Mouse (Mus musculus): ENCODE data around the gene Commd1. TPM values are rescaled to one million over a fixed set of nuclear protein-coding genes. Genes with fewer than 3 reads are reported as not detected.

Commd1 gene
- polyA plus RNA-seq, 1 experiment from 2014 or later, result 385 TPM

DNA sequence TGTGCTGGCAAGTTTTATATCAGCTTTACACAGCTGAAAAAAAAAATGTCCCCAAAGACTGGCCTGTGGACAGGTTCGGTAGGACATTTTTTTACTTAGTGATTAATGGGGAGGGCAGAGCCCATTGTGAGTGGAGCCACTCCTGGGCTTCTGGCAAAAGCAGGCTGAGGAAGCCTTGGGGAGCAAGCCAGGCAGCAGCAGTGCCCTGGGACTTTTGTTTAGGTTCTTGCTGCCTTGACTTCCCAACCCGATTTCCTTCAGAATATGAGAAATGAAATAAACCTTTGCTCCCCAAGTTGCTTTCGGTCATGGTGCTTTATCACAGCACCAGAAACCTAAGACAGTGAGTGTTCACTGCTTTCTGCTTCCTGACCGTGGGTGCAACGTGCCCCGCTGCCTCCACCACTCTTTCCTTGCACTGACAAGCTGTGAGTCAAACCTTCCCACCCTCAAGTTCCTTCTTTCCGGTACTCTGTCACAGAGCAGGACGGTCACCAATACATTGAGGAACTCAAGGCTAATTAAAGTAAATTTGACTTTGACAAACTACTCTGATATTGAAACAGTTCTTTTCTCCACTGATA, 53.5 kb downstream of the Commd1 start:
- H3K27me3 ChIP-seq (ENCODE audit: poor library complexity, severe bottlenecking), result no peaks in the 10 kb centered on the region
- whole genome bisulfite sequencing, result 92% methylated on average over 8 of the region's 8 CpGs
- no peak for DNase-seq (ENCODE audit: extremely low spot score, low spot score)
- 0 out of 2 replicates have a peak, but pooled peaks cover 6% of the 10 kb centered on the region for H3K36me3 ChIP-seq (replicated peaks)
- no peaks in the 10 kb centered on the region for H3K9me3 ChIP-seq
- H3K4me1 ChIP-seq, result no peaks in the 10 kb centered on the region
- no peak overlapping the region for H3K4me3 ChIP-seq
- H3K27ac ChIP-seq, result no peak overlapping the region

- H3K4me3 ChIP-seq, result no peak overlapping the region
- no peak for DNase-seq (ENCODE audit: extremely low spot score, low spot score)
- no peaks in the 10 kb centered on the region for H3K36me3 ChIP-seq (replicated peaks)
- H3K4me1 ChIP-seq, result no peaks in the 10 kb centered on the region
- no peaks in the 10 kb centered on the region for H3K9me3 ChIP-seq
- no peaks in the 10 kb centered on the region for H3K27me3 ChIP-seq (ENCODE audit: poor library complexity, severe bottlenecking)
- no peak overlapping the region for H3K27ac ChIP-seq
- WGBS, result 68% methylated on average over 2 of the region's 2 CpGs
Measured at GRCm38 (mm10) chr11:22923606-22924005, 58.6 kb downstream of the Commd1 start.

- H3K27ac ChIP-seq, result no peak overlapping the region
- H3K4me1 ChIP-seq, result 0 out of 2 replicates have a peak, but pooled peaks cover 8% of the 10 kb centered on the region
- DNase-seq (ENCODE audit: extremely low spot score, low spot score), result no peak
- peaks cover under 1% of the 10 kb centered on the region; the same call in 1 of the 2 replicates for H3K36me3 ChIP-seq (replicated peaks)
- H3K9me3 ChIP-seq, result no peaks in the 10 kb centered on the region
- H3K27me3 ChIP-seq (ENCODE audit: poor library complexity, severe bottlenecking), result no peaks in the 10 kb centered on the region
- WGBS, result 91% methylated on average over 2 of the region's 2 CpGs
- H3K4me3 ChIP-seq, result no peak overlapping the region
Measured at GRCm38 (mm10) chr11:22922546-22922945, 59.6 kb downstream of the Commd1 start.

- DNase-seq (ENCODE audit: extremely low spot score, low spot score), result no peak
- H3K4me3 ChIP-seq, result no peak overlapping the region
- peaks cover 5% of the 10 kb centered on the region; the same call in 1 of the 2 replicates for H3K36me3 ChIP-seq (replicated peaks)
- 0 out of 2 replicates have a peak, but pooled peaks cover 8% of the 10 kb centered on the region for H3K4me1 ChIP-seq
- 91% methylated on average over 2 of the region's 2 CpGs for WGBS
- H3K27me3 ChIP-seq (ENCODE audit: poor library complexity, severe bottlenecking), result no peaks in the 10 kb centered on the region
- H3K27ac ChIP-seq, result no peak overlapping the region
- H3K9me3 ChIP-seq, result no peaks in the 10 kb centered on the region
Measured at GRCm38 (mm10) chr11:22919336-22919735, 62.8 kb downstream of the Commd1 start.

DNA sequence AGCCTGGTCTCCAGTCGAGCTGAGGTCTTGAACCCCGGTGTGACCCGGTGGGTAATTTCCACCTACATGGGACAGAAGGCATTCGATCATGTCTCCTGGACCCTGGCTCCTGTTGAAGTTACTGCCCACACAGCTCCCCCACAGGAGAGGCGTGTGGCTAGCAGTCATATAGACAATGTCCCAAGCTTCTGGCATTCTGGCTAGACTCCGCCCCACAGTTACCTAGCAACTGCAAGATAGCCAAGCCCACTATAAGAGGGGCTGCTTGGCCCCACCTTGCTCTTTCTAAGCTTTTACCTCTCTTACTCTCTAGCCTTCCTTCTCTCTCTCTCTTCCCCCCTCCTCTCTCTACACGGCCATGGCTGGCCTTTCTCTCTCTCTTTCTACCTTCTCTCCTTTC, 64.4 kb downstream of the Commd1 start:
- Histone ChIP-seq H3K27me3 (ENCODE audit: poor library complexity, severe bottlenecking) (no peaks in the 10 kb centered on the region), H3K4me3 (no peak overlapping the region), H3K9me3 (no peaks in the 10 kb centered on the region), H3K4me1 (0 out of 2 replicates have a peak, but pooled peaks cover 8% of the 10 kb centered on the region), H3K27ac (no peak overlapping the region), H3K36me3 (replicated peaks) (peaks cover 5% of the 10 kb centered on the region; the same call in 1 of the 2 replicates)
- no peak for DNase-seq (ENCODE audit: extremely low spot score, low spot score)
- WGBS, result 90% methylated on average over 7 of the region's 7 CpGs

DNA sequence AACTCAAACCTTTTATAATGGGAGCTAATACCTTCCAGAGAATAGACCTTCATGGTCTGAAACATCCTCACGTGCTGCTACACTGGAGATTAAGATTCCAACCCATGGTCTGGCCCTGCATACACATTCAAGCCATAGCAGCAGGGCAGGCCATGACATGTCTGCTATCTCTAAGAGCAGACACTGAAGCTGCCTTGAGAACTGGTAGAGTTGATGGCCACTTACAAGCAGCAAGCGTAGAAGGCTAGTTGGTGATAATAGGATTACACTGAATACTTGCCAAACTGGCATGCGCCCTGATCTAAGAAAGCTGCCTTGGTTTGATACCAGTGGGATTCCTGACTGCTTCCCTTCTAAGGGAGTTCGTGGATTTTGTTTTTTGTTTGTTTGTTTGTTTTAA, 68.4 kb downstream of the Commd1 start:
- H3K9me3 ChIP-seq, result no peaks in the 10 kb centered on the region
- no peak overlapping the region for H3K27ac ChIP-seq
- 90% methylated on average over 4 of the region's 4 CpGs for WGBS
- H3K4me1 ChIP-seq, result 0 out of 2 replicates have a peak, but pooled peaks cover 8% of the 10 kb centered on the region
- H3K36me3 ChIP-seq (replicated peaks), result peaks cover 5% of the 10 kb centered on the region; the same call in 1 of the 2 replicates
- no peaks in the 10 kb centered on the region for H3K27me3 ChIP-seq (ENCODE audit: poor library complexity, severe bottlenecking)
- DNase-seq (ENCODE audit: extremely low spot score, low spot score), result no peak
- H3K4me3 ChIP-seq, result no peak overlapping the region

GRCm38 (mm10) chr11:22911831-22912230, 70.4 kb downstream of the Commd1 start:
- no peaks in the 10 kb centered on the region for H3K9me3 ChIP-seq
- H3K36me3 ChIP-seq (replicated peaks), result no peaks in the 10 kb centered on the region
- no peak overlapping the region for H3K4me3 ChIP-seq
- H3K4me1 ChIP-seq, result no peaks in the 10 kb centered on the region
- no peaks in the 10 kb centered on the region for H3K27me3 ChIP-seq (ENCODE audit: poor library complexity, severe bottlenecking)
- 90% methylated on average over 7 of the region's 7 CpGs for WGBS
- no peak overlapping the region for H3K27ac ChIP-seq
- DNase-seq (ENCODE audit: extremely low spot score, low spot score), result no peak

DNA sequence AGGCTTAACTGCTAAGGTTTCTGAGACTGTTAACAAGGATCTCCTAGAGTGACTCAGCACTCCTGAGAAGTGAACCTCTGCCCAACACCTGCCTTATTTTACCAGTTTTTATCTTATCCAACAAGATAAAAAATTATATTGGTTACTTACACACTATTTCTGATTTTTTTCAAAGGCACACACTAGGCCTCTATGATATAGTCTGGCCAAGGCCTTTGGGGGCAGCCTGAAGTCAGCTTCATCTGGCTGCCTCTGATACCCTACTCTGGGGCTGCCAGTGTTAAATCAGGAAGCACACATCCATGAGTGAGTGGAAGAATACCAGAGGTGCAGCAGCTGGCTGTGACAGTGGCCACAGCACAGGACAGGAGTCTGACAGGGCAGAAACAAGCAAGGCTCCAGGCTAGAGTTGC, 75.7 kb downstream of the Commd1 start:
- Histone ChIP-seq H3K9me3 (no peaks in the 10 kb centered on the region), H3K27ac (no peak overlapping the region), H3K36me3 (replicated peaks) (no peaks in the 10 kb centered on the region), H3K27me3 (ENCODE audit: poor library complexity, severe bottlenecking) (no peaks in the 10 kb centered on the region), H3K4me3 (no peak overlapping the region), H3K4me1 (no peaks in the 10 kb centered on the region)
- no peak for DNase-seq (ENCODE audit: extremely low spot score, low spot score)

DNA sequence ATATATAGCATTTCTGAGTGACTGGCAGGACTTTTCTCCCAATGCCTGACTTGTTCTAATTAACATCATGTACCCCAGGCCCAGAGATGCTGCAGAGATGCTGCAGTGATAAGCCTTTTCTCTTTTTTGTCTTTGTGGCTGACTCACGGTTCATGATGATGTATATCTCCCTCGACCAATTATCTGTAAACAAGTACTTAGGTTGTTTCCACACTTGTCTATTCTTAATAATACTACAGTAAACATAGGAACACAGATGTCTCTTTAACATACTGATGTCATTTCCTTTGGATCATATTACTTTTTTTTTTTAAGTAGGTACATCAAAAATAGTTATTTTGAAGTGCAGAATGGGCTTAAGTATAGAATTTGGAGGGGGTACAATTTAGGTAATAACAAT, 79.3 kb downstream of the Commd1 start:
- Histone ChIP-seq H3K4me1 (no peaks in the 10 kb centered on the region), H3K4me3 (no peak overlapping the region)

GRCm38 (mm10) chr11:22900041-22900440, 82.1 kb downstream of the Commd1 start:
- no peak overlapping the region for H3K4me3 ChIP-seq
- no peak for DNase-seq (ENCODE audit: extremely low spot score, low spot score)
- no peak overlapping the region for H3K27ac ChIP-seq
- no peaks in the 10 kb centered on the region for H3K27me3 ChIP-seq (ENCODE audit: poor library complexity, severe bottlenecking)
- H3K36me3 ChIP-seq (replicated peaks), result peaks cover 19% of the 10 kb centered on the region
- no peaks in the 10 kb centered on the region for H3K4me1 ChIP-seq
- 89% methylated on average over 3 of the region's 3 CpGs for WGBS
- no peaks in the 10 kb centered on the region for H3K9me3 ChIP-seq

More for the DNA sequence above, 79.3 kb downstream of the Commd1 start:
- WGBS, result 95% methylated on average over 2 of the region's 2 CpGs
- Histone ChIP-seq H3K27ac (no peak overlapping the region), H3K27me3 (ENCODE audit: poor library complexity, severe bottlenecking) (no peaks in the 10 kb centered on the region), H3K36me3 (replicated peaks) (peaks cover 19% of the 10 kb centered on the region), H3K9me3 (no peaks in the 10 kb centered on the region)
- no peak for DNase-seq (ENCODE audit: extremely low spot score, low spot score)

DNA sequence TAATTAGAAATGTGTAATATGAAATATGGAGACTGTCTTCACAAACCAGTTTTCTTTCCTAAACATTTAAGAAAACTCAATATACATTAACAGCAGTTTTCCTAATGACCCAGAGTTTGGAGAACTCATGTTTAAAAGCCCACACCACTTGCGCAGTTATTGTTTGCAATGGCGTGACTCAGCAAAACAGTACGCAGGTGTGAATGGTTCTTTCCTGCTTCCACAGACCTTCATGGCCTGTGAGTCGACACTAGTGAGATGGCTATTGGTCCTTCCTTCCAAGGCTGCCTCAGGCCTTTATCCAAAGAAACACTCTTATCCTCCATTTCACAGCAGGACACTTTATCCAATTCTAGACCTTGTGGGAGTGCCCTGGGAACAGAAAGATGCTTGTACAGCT, 84.5 kb downstream of the Commd1 start:
- H3K9me3 ChIP-seq, result no peaks in the 10 kb centered on the region
- H3K4me1 ChIP-seq, result no peaks in the 10 kb centered on the region
- H3K27me3 ChIP-seq (ENCODE audit: poor library complexity, severe bottlenecking), result no peaks in the 10 kb centered on the region
- no peak overlapping the region for H3K4me3 ChIP-seq
- no peak for DNase-seq (ENCODE audit: extremely low spot score, low spot score)
- H3K27ac ChIP-seq, result no peak overlapping the region
- WGBS, result 94% methylated on average over 4 of the region's 4 CpGs
- H3K36me3 ChIP-seq (replicated peaks), result peaks cover 19% of the 10 kb centered on the region

DNA sequence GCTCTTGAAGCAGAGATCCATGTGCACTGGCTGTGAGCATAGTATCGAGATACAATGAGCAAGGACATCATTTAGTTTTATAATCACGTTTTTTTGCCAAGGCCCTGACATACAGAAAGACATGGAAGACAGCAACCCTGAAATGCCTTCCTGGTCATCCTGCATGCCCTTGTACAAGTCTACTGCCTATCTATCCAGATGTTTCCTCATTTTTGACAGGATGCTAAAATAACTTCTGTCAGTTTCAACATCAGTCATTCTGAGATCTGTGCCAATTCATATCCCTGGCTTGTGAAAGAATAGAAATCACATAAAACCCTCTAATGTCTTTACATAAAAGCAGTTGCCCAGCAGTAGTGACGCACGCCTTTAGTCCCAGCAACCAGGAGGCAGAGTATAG, 85.1 kb downstream of the Commd1 start:
- WGBS, result 95% methylated on average over 4 of the region's 4 CpGs
- H3K36me3 ChIP-seq (replicated peaks), result peaks cover 19% of the 10 kb centered on the region
- H3K9me3 ChIP-seq, result no peaks in the 10 kb centered on the region
- H3K27me3 ChIP-seq (ENCODE audit: poor library complexity, severe bottlenecking), result no peaks in the 10 kb centered on the region
- H3K4me3 ChIP-seq, result no peak overlapping the region
- no peak overlapping the region for H3K27ac ChIP-seq
- DNase-seq (ENCODE audit: extremely low spot score, low spot score), result no peak
- H3K4me1 ChIP-seq, result no peaks in the 10 kb centered on the region

GRCm38 (mm10) chr11:22893075-22893474, 89.1 kb downstream of the Commd1 start:
- Histone ChIP-seq H3K9me3 (no peaks in the 10 kb centered on the region), H3K4me1 (no peaks in the 10 kb centered on the region), H3K27me3 (ENCODE audit: poor library complexity, severe bottlenecking) (no peaks in the 10 kb centered on the region), H3K4me3 (no peak overlapping the region), H3K27ac (no peak overlapping the region), H3K36me3 (replicated peaks) (peaks cover under 1% of the 10 kb centered on the region; the same call in 1 of the 2 replicates)
- 75% methylated on average over 3 of the region's 3 CpGs for WGBS
- DNase-seq (ENCODE audit: extremely low spot score, low spot score), result no peak

DNA sequence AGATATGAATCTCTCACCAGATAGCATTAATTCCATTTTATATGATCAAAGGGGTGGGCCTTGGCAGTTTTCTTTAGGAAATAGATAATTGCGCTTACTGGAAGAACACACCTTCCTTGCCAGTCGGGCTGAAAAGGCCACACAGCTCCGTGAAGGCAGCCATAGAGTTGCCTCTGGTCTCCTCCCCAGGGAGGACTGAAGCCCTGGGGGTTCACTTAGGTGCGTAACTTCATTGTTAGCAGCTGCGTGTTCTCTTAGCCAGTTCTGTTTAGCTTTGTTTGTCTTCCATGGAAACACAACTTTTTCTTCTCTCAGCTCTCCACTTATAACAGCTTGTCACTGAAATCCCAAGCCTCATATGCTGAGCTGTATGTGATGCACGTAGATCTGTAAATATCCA, 89.7 kb downstream of the Commd1 start:
- H3K27ac ChIP-seq, result no peak overlapping the region
- H3K4me1 ChIP-seq, result no peaks in the 10 kb centered on the region
- DNase-seq (ENCODE audit: extremely low spot score, low spot score), result no peak
- no peaks in the 10 kb centered on the region for H3K9me3 ChIP-seq
- H3K27me3 ChIP-seq (ENCODE audit: poor library complexity, severe bottlenecking), result no peaks in the 10 kb centered on the region
- no peaks in the 10 kb centered on the region for H3K36me3 ChIP-seq (replicated peaks)
- H3K4me3 ChIP-seq, result no peak overlapping the region
- 82% methylated on average over 6 of the region's 6 CpGs for WGBS
